Mouse (Mus musculus) limb, embryonic 13.5 days (tissue): Measurements from ENCODE around the gene Stard7. TPM values are rescaled to one million over a fixed set of nuclear protein-coding genes. Genes with fewer than 3 reads are reported as not detected.
"Not testable (repeated sequence)": the region's sequence is repeated elsewhere in the genome, so short reads cannot be mapped to it uniquely, and the experiment has no call there.

Source experiments
- ATAC-seq: fragments of 200-750 bp; cut with Nextera tagmentation; 2 replicates; pipeline ENCODE4 v1.8.0; 2017; ENCODE audit warnings: low read depth, moderate number of reproducible peaks, moderate TSS enrichment; ENCODE audit not compliant: low FRiP score
- H3K27ac ChIP-seq: fragments of 300-500 bp; sonication (generic); 2 replicates; pipeline ENCODE4 v1.5.1; 2015; ENCODE audit warnings: inconsistent platforms, mild to moderate bottlenecking, moderate library complexity
- H3K27me3 ChIP-seq: fragments of 300-500 bp; sonication (generic); 2 replicates; pipeline ENCODE4 v1.6.1; 2015; ENCODE audit warnings: mild to moderate bottlenecking, inconsistent platforms
- H3K36me3 ChIP-seq: fragments of 300-500 bp; sonication (generic); 2 replicates; pipeline ENCODE4 v1.6.1; 2015; ENCODE audit warnings: inconsistent platforms, mild to moderate bottlenecking, moderate library complexity
- H3K4me1 ChIP-seq: fragments of 300-500 bp; sonication (generic); 2 replicates; pipeline ENCODE4 v1.6.1; 2015; ENCODE audit warnings: inconsistent platforms
- H3K4me2 ChIP-seq: fragments of 300-500 bp; sonication (generic); replicated peaks from 2 replicates; pipeline ENCODE4 v1.6.1; 2015; ENCODE audit warnings: inconsistent platforms, mild to moderate bottlenecking, moderate library complexity
- H3K4me3 ChIP-seq: fragments of 300-500 bp; sonication (generic); 2 replicates; pipeline ENCODE4 v1.5.1; 2015; ENCODE audit warnings: moderate library complexity, mild to moderate bottlenecking, inconsistent platforms
- H3K9ac ChIP-seq: fragments of 300-500 bp; sonication (generic); 2 replicates; pipeline ENCODE4 v1.6.1; 2015; ENCODE audit warnings: mild to moderate bottlenecking, inconsistent platforms
- H3K9me3 ChIP-seq: fragments of 300-500 bp; sonication (generic); 2 replicates; pipeline ENCODE4 v1.6.1; 2016; ENCODE audit warnings: inconsistent platforms
- WGBS: fragments of 180-500 bp; shearing (Covaris S2); methylation state at CpG from one replicate; pipeline ENCODE4 v1.1.7; 2015; 5-methylcytosine and 5-hydroxymethylcytosine counted together
- polyA plus RNA-seq: library from polyadenylated mRNA; unstranded; fragments of >200 nt; fragmentation: Nextera tagmentation; extraction: Ambion mirVana; gene quantifications from 2 replicates; pipeline ENCODE4 v1.2.1, GENCODE M21; 2015

Stard7 gene
- polyA plus RNA-seq, 1 experiment from 2014 or later, result 63.8 TPM

DNA sequence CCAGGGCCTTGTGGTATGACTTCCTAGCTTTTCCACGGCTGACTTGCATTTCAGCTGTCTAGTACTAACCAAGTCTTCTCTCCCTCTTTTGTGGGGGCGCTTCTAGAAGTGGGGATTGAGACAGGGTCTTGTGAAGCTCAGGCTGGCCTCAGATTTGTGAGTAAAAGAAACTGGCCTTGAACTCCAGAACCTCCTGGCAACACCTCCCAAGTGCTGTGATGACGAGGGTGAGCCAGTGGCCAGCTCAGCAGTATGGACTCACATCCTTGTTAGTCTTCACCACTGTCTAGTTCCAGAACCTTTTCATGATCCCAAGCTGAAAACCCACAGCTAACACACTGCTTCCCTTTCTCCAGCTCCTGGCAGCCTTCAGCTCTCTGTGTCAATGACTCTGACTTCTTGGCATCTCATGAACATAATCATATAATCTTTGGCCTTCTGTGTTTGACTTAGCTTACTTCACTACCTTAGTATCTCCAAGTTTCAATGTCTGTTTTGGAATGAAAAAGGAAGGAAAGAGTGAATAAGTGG is 15.3 kb upstream of the Stard7 start:
- H3K27me3 ChIP-seq, result no peaks in the 10 kb centered on the region
- no peak overlapping the region for H3K4me2 ChIP-seq
- no peaks in the 10 kb centered on the region for H3K9me3 ChIP-seq
- H3K4me1 ChIP-seq, result no peaks in the 10 kb centered on the region
- no peak for ATAC-seq
- no peak overlapping the region for H3K4me3 ChIP-seq
- H3K9ac ChIP-seq, result no peak overlapping the region
- 80% methylated on average over 3 of the region's 3 CpGs for whole genome bisulfite sequencing
- no peak overlapping the region for H3K27ac ChIP-seq
- peaks cover 38% of the 10 kb centered on the region for H3K36me3 ChIP-seq

DNA sequence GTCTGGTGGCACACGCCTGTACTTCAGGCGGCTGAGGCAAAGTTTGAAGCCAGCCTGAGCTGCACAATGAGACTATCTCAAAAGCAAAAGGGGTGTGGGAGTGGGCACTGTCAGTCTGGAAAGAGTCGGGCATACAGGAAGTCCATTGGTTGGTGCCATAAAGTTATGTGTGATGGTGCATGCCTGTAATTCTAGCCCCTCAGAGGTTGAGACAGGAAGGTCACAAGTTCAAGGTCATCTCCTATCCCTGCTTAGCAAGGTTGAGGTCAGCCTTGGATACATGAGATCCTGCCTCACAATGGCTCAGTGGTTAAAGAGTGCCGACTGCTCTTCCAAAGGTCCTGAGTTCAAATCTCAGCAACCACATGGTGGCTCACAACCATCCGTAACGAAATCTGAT is 14.7 kb upstream of the Stard7 start:
- no peaks in the 10 kb centered on the region for H3K27me3 ChIP-seq
- peaks cover 43% of the 10 kb centered on the region for H3K36me3 ChIP-seq
- ATAC-seq, result no peak
- no peaks in the 10 kb centered on the region for H3K9me3 ChIP-seq
- WGBS, result 82% methylated on average over 6 of the region's 6 CpGs
- H3K27ac ChIP-seq, result no peak overlapping the region
- no peaks in the 10 kb centered on the region for H3K4me1 ChIP-seq
- no peak overlapping the region for H3K4me2 ChIP-seq
- H3K9ac ChIP-seq, result no peak overlapping the region
- H3K4me3 ChIP-seq, result no peak overlapping the region

GRCm38 (mm10) chr2:127259340-127259739 is 10.7 kb upstream of the Stard7 start:
- Histone ChIP-seq H3K4me1 (no peaks in the 10 kb centered on the region), H3K4me3 (no peak overlapping the region), H3K9ac (no peak overlapping the region), H3K36me3 (peaks cover 44% of the 10 kb centered on the region), H3K27me3 (no peaks in the 10 kb centered on the region), H3K4me2 (no peak overlapping the region), H3K27ac (no peak overlapping the region), H3K9me3 (no peaks in the 10 kb centered on the region)
- ATAC-seq, result no peak
- WGBS, result 91% methylated on average over 5 of the region's 5 CpGs

DNA sequence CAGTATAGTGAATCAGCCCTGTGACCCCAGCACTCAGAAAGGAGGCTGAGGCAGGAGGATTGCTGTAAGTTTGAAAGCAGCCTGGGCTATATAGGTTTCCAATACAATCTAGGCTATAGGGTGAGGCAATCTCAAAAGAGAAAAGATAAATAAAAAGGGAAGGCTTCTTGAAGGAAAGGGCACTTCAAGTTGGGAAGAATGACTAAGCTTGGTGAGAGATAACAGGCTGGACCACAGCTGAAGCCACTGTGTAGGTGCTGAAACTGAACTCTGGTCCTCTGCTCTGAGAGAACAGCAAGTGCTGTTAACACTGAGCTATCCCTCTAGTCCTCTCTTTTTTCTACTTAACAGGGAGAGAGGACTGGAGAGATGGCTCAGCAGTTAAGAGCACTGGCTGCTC is 7.5 kb upstream of the Stard7 start:
- Histone ChIP-seq H3K9me3 (no peaks in the 10 kb centered on the region), H3K27me3 (no peaks in the 10 kb centered on the region), H3K27ac (no peak overlapping the region), H3K36me3 (peaks cover 26% of the 10 kb centered on the region), H3K9ac (no peak overlapping the region), H3K4me2 (no peak overlapping the region), H3K4me3 (no peak overlapping the region), H3K4me1 (no peaks in the 10 kb centered on the region)
- ATAC-seq, result no peak

DNA sequence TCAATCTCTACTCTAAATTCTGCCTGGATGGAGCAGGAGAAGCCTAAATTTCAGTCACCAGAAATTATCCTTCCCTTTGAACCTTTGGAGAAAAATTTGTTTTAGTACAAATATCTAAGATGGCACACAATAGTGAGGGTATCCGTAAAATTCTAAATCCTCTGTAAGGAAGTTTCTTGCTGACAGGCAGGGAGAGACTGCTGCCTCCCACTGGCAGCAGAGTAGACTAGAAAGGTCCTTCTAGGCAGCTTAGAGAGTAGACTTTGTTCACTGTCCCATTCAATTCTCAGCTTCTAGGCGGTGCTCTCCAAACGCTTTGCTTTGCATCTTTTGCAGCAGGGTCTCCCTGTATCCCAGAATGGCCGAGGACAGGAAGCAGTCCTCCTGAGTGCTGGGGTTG is 2.2 kb upstream of the Stard7 start:
- H3K9me3 ChIP-seq, result no peaks in the 10 kb centered on the region
- no peak overlapping the region for H3K27ac ChIP-seq
- H3K36me3 ChIP-seq, result peaks cover 4% of the 10 kb centered on the region
- H3K4me3 ChIP-seq, result no peak overlapping the region
- peaks cover 8% of the 10 kb centered on the region for H3K4me1 ChIP-seq
- no peak for ATAC-seq
- no peak overlapping the region for H3K4me2 ChIP-seq
- no peaks in the 10 kb centered on the region for H3K27me3 ChIP-seq
- no peak overlapping the region for H3K9ac ChIP-seq
- whole genome bisulfite sequencing, result 49% methylated on average over 4 of the region's 4 CpGs

GRCm38 (mm10) chr2:127270300-127271041 is 453 bp downstream of the Stard7 start:
- Histone ChIP-seq H3K36me3 (peaks cover 10% of the 10 kb centered on the region), H3K4me3 (peak overlapping the region; percentile 95), H3K27me3 (no peaks in the 10 kb centered on the region), H3K4me1 (peaks cover 16% of the 10 kb centered on the region), H3K4me2 (peak overlapping the region; percentile 72), H3K9me3 (no peaks in the 10 kb centered on the region), H3K9ac (peak overlapping the region; percentile 91), H3K27ac (peak overlapping the region; percentile 95)
- WGBS, result 1% methylated on average over 59 of the region's 75 CpGs
- ATAC-seq, result peak; percentile 94

GRCm38 (mm10) chr2:127271042-127271515 is 1.1 kb downstream of the Stard7 start:
- Histone ChIP-seq H3K4me1 (peaks cover 18% of the 10 kb centered on the region), H3K27me3 (no peaks in the 10 kb centered on the region), H3K4me2 (peak overlapping the region; percentile 72), H3K9ac (peak overlapping the region; percentile 91), H3K4me3 (peak overlapping the region; percentile 95), H3K9me3 (no peaks in the 10 kb centered on the region), H3K27ac (peak overlapping the region; percentile 95; the same call in 1 of the 2 replicates), H3K36me3 (peaks cover 10% of the 10 kb centered on the region)
- 21% methylated on average over 8 of the region's 8 CpGs for WGBS
- ATAC-seq, result no peak

- not testable (repeated sequence) for H3K27ac ChIP-seq, H3K9ac ChIP-seq, ATAC-seq, H3K27me3 ChIP-seq, H3K9me3 ChIP-seq, H3K36me3 ChIP-seq
- peaks cover 18% of the 10 kb centered on the region for H3K4me1 ChIP-seq
- WGBS, result 92% methylated on average over 4 of the region's 4 CpGs
- H3K4me3 ChIP-seq, result peak overlapping the region; percentile 95; the same call in 1 of the 2 replicates
- H3K4me2 ChIP-seq, result peak overlapping the region; percentile 72; the same call in 1 of the 2 replicates
Measured at GRCm38 (mm10) chr2:127272049-127272448, 2.0 kb downstream of the Stard7 start.

GRCm38 (mm10) chr2:127272806-127273205 is 2.8 kb downstream of the Stard7 start:
- no peaks in the 10 kb centered on the region for H3K9me3 ChIP-seq
- ATAC-seq, result no peak
- no peak overlapping the region for H3K4me2 ChIP-seq
- no peaks in the 10 kb centered on the region for H3K27me3 ChIP-seq
- no peak overlapping the region for H3K9ac ChIP-seq
- H3K4me1 ChIP-seq, result peaks cover 18% of the 10 kb centered on the region
- no peak overlapping the region for H3K4me3 ChIP-seq
- H3K27ac ChIP-seq, result no peak overlapping the region
- 93% methylated on average over 3 of the region's 3 CpGs for WGBS
- peaks cover 10% of the 10 kb centered on the region for H3K36me3 ChIP-seq

DNA sequence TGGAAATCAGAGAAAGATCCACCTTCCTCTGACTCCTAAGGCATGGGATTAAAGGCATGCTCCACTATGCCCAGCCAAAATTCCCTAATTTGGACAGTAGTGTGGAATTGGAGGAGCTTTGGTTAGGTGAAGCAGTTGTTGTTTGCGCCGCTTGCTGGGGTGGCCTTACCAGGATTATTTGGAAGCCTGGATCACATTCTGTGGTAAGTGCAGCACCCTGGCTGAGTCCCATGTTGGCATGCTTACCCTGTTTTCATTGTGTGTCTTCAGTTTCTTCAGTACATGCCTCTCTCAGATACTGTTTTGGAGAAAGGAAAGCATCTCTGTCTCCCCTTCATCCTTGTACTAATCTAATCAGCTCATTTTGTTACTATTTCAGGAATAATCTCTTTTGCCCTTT is 4.6 kb downstream of the Stard7 start:
- no peak overlapping the region for H3K27ac ChIP-seq
- peaks cover 18% of the 10 kb centered on the region for H3K4me1 ChIP-seq
- no peak overlapping the region for H3K9ac ChIP-seq
- H3K36me3 ChIP-seq, result peaks cover 10% of the 10 kb centered on the region
- ATAC-seq, result no peak
- H3K4me2 ChIP-seq, result no peak overlapping the region
- no peaks in the 10 kb centered on the region for H3K27me3 ChIP-seq
- WGBS, result 88% methylated on average over 2 of the region's 2 CpGs
- no peak overlapping the region for H3K4me3 ChIP-seq
- no peaks in the 10 kb centered on the region for H3K9me3 ChIP-seq

DNA sequence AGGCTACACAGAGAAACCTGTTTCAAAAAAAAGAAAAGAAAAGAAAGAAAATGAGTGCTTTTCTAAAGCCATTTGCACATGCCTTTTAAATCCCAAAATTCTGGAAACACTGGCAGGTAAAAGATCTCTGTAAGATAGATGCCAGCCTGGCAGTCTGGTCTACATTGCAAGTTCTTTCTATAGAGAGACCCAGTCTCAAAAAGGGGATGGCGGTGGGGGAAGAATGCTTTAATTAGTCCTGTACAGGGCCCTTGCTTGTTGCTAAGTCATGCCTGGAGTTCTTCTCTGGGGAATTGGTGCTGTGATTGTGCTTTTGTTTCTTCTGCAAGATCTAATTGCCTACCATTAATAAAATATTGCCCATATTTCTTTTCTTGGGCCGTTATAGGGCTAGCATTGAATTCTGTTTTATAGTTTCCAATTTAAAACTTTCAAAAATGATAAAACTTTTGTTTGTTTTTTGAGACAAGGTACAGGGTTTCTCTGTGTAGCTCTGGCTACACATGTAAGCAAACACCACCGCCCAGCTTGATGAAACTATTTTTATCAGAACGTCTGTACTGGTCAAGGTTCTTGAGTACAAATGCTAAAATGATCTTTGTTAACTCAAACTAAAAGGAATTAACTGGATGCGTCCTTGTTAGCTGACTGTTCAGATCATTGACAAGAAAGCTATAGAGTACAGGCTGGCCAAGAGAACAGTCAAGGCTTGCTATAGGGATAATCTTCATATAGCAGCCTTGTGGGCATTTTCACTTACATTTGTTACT is 5.7 kb downstream of the Stard7 start:
- no peak for ATAC-seq

DNA sequence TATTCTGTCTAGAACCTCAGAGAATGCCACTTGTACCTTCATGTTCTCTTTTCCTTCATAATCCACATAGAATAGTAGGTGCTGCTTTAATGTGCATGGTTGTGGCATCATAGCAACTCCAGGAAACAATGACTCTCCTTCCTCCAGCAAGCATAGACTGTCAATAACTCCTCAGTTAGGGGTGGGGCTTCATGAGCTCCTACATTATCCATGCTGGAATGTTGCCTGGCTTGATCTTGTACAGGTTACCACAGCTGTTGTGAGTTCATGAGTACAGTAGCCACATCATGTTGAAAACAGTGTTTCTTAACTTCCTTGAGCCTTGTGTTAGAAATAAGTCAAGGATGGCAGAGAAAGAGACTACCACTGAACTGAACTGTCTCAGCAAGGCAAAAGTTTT is 8.1 kb downstream of the Stard7 start:
- no peak overlapping the region for H3K4me3 ChIP-seq
- H3K9me3 ChIP-seq, result no peaks in the 10 kb centered on the region
- H3K4me1 ChIP-seq, result peaks cover 10% of the 10 kb centered on the region; the same call in 1 of the 2 replicates
- H3K9ac ChIP-seq, result no peak overlapping the region
- H3K27me3 ChIP-seq, result no peaks in the 10 kb centered on the region
- no peak overlapping the region for H3K4me2 ChIP-seq
- ATAC-seq, result no peak
- no peak overlapping the region for H3K27ac ChIP-seq
- 0 out of 2 replicates have a peak, but pooled peaks cover 4% of the 10 kb centered on the region for H3K36me3 ChIP-seq

More for the DNA sequence above, 5.7 kb downstream of the Stard7 start:
- Histone ChIP-seq H3K4me3 (no peak overlapping the region), H3K4me1 (peaks cover 18% of the 10 kb centered on the region), H3K4me2 (no peak overlapping the region), H3K27me3 (no peaks in the 10 kb centered on the region), H3K27ac (no peak overlapping the region), H3K9me3 (no peaks in the 10 kb centered on the region), H3K36me3 (peaks cover 10% of the 10 kb centered on the region), H3K9ac (no peak overlapping the region)
- WGBS, result 80% methylated on average over 5 of the region's 5 CpGs
